15 mouse cellular contexts compared by ENCODE assay signal in the genomic region with DNA sequence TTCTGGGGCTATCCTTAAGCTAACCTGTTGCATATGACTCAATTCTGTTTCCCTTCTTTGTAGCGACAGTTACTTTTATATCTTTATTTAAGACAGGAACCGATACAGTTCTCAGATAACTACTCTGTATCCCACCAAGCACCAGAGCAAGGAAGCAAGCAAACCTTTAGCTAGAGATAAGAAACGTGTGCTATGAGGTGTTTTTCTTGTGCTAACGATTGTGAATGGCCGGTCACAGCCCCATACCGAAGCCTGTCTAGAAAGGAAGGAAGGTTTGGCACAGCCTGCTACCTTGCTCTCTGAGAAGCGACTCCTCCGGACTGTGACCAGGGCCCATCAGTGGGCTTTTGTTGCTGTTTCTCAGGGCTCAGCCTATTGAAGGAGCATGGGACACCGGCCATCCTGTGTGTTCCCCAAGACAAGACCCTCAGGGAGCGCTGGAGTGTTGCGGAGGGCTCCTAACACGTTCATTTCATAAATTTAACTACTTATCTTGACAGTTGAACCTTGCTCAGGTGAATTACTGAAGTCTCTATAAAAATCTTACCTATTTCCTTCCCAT.
DNase-seq lines count a peak whose midpoint lies in the region; ATAC-seq lines count a peak whose summit lies in the region.
"Had no signal": no experiment of that assay in that cellular context is flagged by ENCODE, and none has a peak within 500 bp of the region (broad histone marks: within the 10 kb centered on the region; RNA-seq: fewer than 3 reads in every experiment).

No protein-coding gene starts in this region.

- no peaks in the 10 kb centered on the region for H3K36me3 ChIP-seq in midbrain, embryonic 10.5 days
- no peaks in the 10 kb centered on the region for H3K36me3 ChIP-seq in midbrain, embryonic 15.5 days (replicated peaks)
- H3K36me3 ChIP-seq in forebrain, embryonic 14.5 days (ENCODE audit: control insufficient read depth, insufficient read depth, low read length) = no peaks in the 10 kb centered on the region
- no peaks in the 10 kb centered on the region for H3K36me3 ChIP-seq in intestine, embryonic 15.5 days
- H3K36me3 ChIP-seq: G1E; liver, embryonic 15.5 days had no signal

- 38% methylated on average over 12 of the region's 12 CpGs for WGBS in midbrain, embryonic 10.5 days
- WGBS in midbrain, embryonic 15.5 days = 31% methylated on average over 12 of the region's 12 CpGs
- 16% methylated on average over 12 of the region's 12 CpGs for WGBS in forebrain, embryonic 14.5 days
- WGBS in intestine, embryonic 15.5 days = 65% methylated on average over 12 of the region's 12 CpGs

- H3K27me3 ChIP-seq in midbrain, embryonic 10.5 days (ENCODE audit: low read depth, poor library complexity, severe bottlenecking) = no peaks in the 10 kb centered on the region
- no peaks in the 10 kb centered on the region for H3K27me3 ChIP-seq in midbrain, embryonic 15.5 days (replicated peaks)
- no peaks in the 10 kb centered on the region for H3K27me3 ChIP-seq in forebrain, embryonic 14.5 days (replicated peaks; ENCODE audit: control insufficient read depth, insufficient read depth, low read length)
- no peaks in the 10 kb centered on the region for H3K27me3 ChIP-seq in intestine, embryonic 15.5 days (replicated peaks)
- H3K27me3 ChIP-seq: liver, embryonic 15.5 days had no signal

- no peak overlapping the region for H3K9ac ChIP-seq in midbrain, embryonic 15.5 days
- H3K9ac ChIP-seq in forebrain, embryonic 14.5 days (ENCODE audit: low read length) = no peak overlapping the region
- no peak overlapping the region for H3K9ac ChIP-seq in intestine, embryonic 15.5 days
- H3K9ac ChIP-seq: liver, embryonic 15.5 days had no signal

- H3K4me3 ChIP-seq in midbrain, embryonic 10.5 days = no peak overlapping the region
- H3K4me3 ChIP-seq in midbrain, embryonic 15.5 days = no peak overlapping the region
- H3K4me3 ChIP-seq in forebrain, embryonic 14.5 days (ENCODE audit: low read depth, low read length) = no peak overlapping the region
- no peak overlapping the region for H3K4me3 ChIP-seq in intestine, embryonic 15.5 days (replicated peaks)
- H3K4me3 ChIP-seq: erythroblast, embryonic 14.5 days; liver, embryonic 15.5 days had no signal

- H3K4me1 ChIP-seq in midbrain, embryonic 10.5 days = peaks cover 23% of the 10 kb centered on the region
- H3K4me1 ChIP-seq in midbrain, embryonic 15.5 days = peaks cover 9% of the 10 kb centered on the region
- H3K4me1 ChIP-seq in forebrain, embryonic 14.5 days (ENCODE audit: control insufficient read depth, insufficient read depth, low read length) = 0 out of 2 replicates have a peak, but pooled peaks cover 3% of the 10 kb centered on the region
- H3K4me1 ChIP-seq in intestine, embryonic 15.5 days (replicated peaks) = no peaks in the 10 kb centered on the region
- H3K4me1 ChIP-seq: liver, embryonic 15.5 days had no signal

- peaks cover 17% of the 10 kb centered on the region for H3K9me3 ChIP-seq in midbrain, embryonic 10.5 days (replicated peaks)
- 0 out of 2 replicates have a peak, but pooled peaks cover 6% of the 10 kb centered on the region for H3K9me3 ChIP-seq in midbrain, embryonic 15.5 days
- H3K9me3 ChIP-seq in forebrain, embryonic 14.5 days (replicated peaks; ENCODE audit: control insufficient read depth, low read length) = peaks cover 4% of the 10 kb centered on the region; the same call in 1 of the 2 replicates
- no peaks in the 10 kb centered on the region for H3K9me3 ChIP-seq in intestine, embryonic 15.5 days
- H3K9me3 ChIP-seq: G1E; liver, embryonic 15.5 days had no signal

- H3K27ac ChIP-seq in midbrain, embryonic 10.5 days (replicated peaks) = peak overlapping the region; percentile 87
- no peak overlapping the region for H3K27ac ChIP-seq in midbrain, embryonic 15.5 days
- peak overlapping the region; percentile 76 for H3K27ac ChIP-seq in forebrain, embryonic 14.5 days (ENCODE audit: low read depth, low read length)
- no peak overlapping the region for H3K27ac ChIP-seq in intestine, embryonic 15.5 days
- H3K27ac ChIP-seq: liver, embryonic 15.5 days had no signal

- DNase-seq in midbrain, embryonic 10.5 days (ENCODE audit: low spot score) = peak; percentile 43
- DNase-seq in embryo, embryonic 11 days = peak; percentile 47
- DNase-seq in forebrain, embryonic 14.5 days (ENCODE audit: low spot score) = peak; percentile 34
- DNase-seq in right cerebral cortex, postnatal 4 days = no peak
- DNase-seq in adrenal gland, adult (ENCODE audit: inconsistent age in 2 of 2, low spot score in 1 of 2) = no peak
- DNase-seq: cerebellum, postnatal 10 days; heart, postnatal 14 days; kidney, adult 8-10 months; kidney, postnatal 4 days had no signal

- no peak for ATAC-seq in midbrain, embryonic 15.5 days (replicated peaks)
- ATAC-seq in forebrain, embryonic 14.5 days = 0 out of 2 replicates have a peak, but pooled peaks have one; percentile 29
- no peak for ATAC-seq in intestine, embryonic 15.5 days
- ATAC-seq: lung, postnatal 0 days had no signal

- no peak overlapping the region for H3K4me2 ChIP-seq in midbrain, embryonic 15.5 days
- H3K4me2 ChIP-seq in forebrain, embryonic 14.5 days (ENCODE audit: low read length) = peak overlapping the region; percentile 16; the same call in 1 of the 2 replicates
- no peak overlapping the region for H3K4me2 ChIP-seq in intestine, embryonic 15.5 days (replicated peaks)
- H3K4me2 ChIP-seq: liver, embryonic 15.5 days had no signal

Comparison
In these comparisons a context has a peak if more than half of its experiments do, and no peak if none do; other contexts are left out.
1. H3K27ac ChIP-seq: peak in midbrain, embryonic 10.5 days (single experiment) and forebrain, embryonic 14.5 days (single experiment); none in midbrain, embryonic 15.5 days (single experiment) and intestine, embryonic 15.5 days (single experiment).
2. DNase-seq: peak in midbrain, embryonic 10.5 days (single experiment), embryo, embryonic 11 days (single experiment) and forebrain, embryonic 14.5 days (single experiment); none in right cerebral cortex, postnatal 4 days (single experiment) and adrenal gland, adult (0 of 2).